Mouse (Mus musculus): Measurements from ENCODE around the gene Nobox. TPM values are rescaled to one million over a fixed set of nuclear protein-coding genes. Genes with fewer than 3 reads are reported as not detected.
A peak's percentile ranks its signal among the peaks of the same experiment; 100 is the strongest.

Nobox gene
- not detected for total RNA-seq (2021)

- no peak for DNase-seq (ENCODE audit: low spot score)
- intact Hi-C loops (cut with DNase I): no loop called here
Measured at GRCm38 (mm10) chr6:43309454-43309853, at the start of gene Nobox. TSS of gene Nobox (minus strand) at chr6:43309554.

GRCm38 (mm10) chr6:43354562-43355241 lies 45.3 kb upstream of the Nobox start:
- intact Hi-C loops (cut with DNase I): no loop called here
- DNase-seq (ENCODE audit: low spot score): no peak

- intact Hi-C loops (cut with DNase I): no loop called here
- no peak for DNase-seq (ENCODE audit: low spot score)
Measured at GRCm38 (mm10) chr6:43353446-43353845, 44.1 kb upstream of the Nobox start.

- intact Hi-C loops (cut with DNase I): no loop called here
- DNase-seq (ENCODE audit: low spot score): no peak
Measured at GRCm38 (mm10) chr6:43349083-43349482, 39.7 kb upstream of the Nobox start.

- intact Hi-C loops (cut with DNase I): no loop called here
- no peak for DNase-seq (ENCODE audit: low spot score)
Measured at GRCm38 (mm10) chr6:43347637-43348036, 38.3 kb upstream of the Nobox start.

GRCm38 (mm10) chr6:43343006-43343405 lies 33.7 kb upstream of the Nobox start:
- DNase-seq (ENCODE audit: low spot score): no peak
- intact Hi-C loops (cut with DNase I): no loop called here

- intact Hi-C loops (cut with DNase I): no loop called here
- no peak for DNase-seq (ENCODE audit: low spot score)
Measured at GRCm38 (mm10) chr6:43342386-43342785, 33.0 kb upstream of the Nobox start.

- intact Hi-C loops (cut with DNase I): no loop called here
- no peak for DNase-seq (ENCODE audit: low spot score)
Measured at GRCm38 (mm10) chr6:43338804-43339203, 29.4 kb upstream of the Nobox start.

- intact Hi-C loops (cut with DNase I): no loop called here
- DNase-seq (ENCODE audit: low spot score): peak; percentile 16
Measured at GRCm38 (mm10) chr6:43337491-43337961, 28.2 kb upstream of the Nobox start.

- no peak for DNase-seq (ENCODE audit: low spot score)
- intact Hi-C loops (cut with DNase I): no loop called here
Measured at GRCm38 (mm10) chr6:43335619-43336234, 26.4 kb upstream of the Nobox start.

- intact Hi-C loops (cut with DNase I): no loop called here
- no peak for DNase-seq (ENCODE audit: low spot score)
Measured at GRCm38 (mm10) chr6:43333479-43333878, 24.1 kb upstream of the Nobox start.

GRCm38 (mm10) chr6:43312961-43313656 lies 3.8 kb upstream of the Nobox start:
- no peak for DNase-seq (ENCODE audit: low spot score)
- intact Hi-C loops (cut with DNase I): no loop called here

- intact Hi-C loops (cut with DNase I): no loop called here
Measured at GRCm38 (mm10) chr6:43312546-43312945, 3.2 kb upstream of the Nobox start.

GRCm38 (mm10) chr6:43310071-43310470 lies 717 bp upstream of the Nobox start:
- no peak for DNase-seq (ENCODE audit: low spot score)

More at GRCm38 (mm10) chr6:43312546-43312945, 3.2 kb upstream of the Nobox start:
- no peak for DNase-seq (ENCODE audit: low spot score)

GRCm38 (mm10) chr6:43297508-43297850 lies 11.9 kb downstream of the Nobox start:
- intact Hi-C loops (cut with DNase I): loop anchor here (1.0 to 2.0 kb wide), 2 partner anchors 43 to 277 kb away; no protein-coding TSS in a partner anchor
- DNase-seq (ENCODE audit: low spot score): no peak

More at GRCm38 (mm10) chr6:43310071-43310470, 717 bp upstream of the Nobox start:
- intact Hi-C loops (cut with DNase I): no loop called here

GRCm38 (mm10) chr6:43296798-43297507 lies 12.4 kb downstream of the Nobox start:
- intact Hi-C loops (cut with DNase I): loop anchor here (1.0 to 2.0 kb wide), 2 partner anchors 43 to 276 kb away; no protein-coding TSS in a partner anchor
- DNase-seq (ENCODE audit: low spot score): no peak

GRCm38 (mm10) chr6:43295908-43296307 lies 13.4 kb downstream of the Nobox start:
- no peak for DNase-seq (ENCODE audit: low spot score)
- intact Hi-C loops (cut with DNase I): loop anchor here (2.0 kb wide), 1 partner anchor 275 kb away; no protein-coding TSS in a partner anchor

- DNase-seq (ENCODE audit: low spot score): no peak
- intact Hi-C loops (cut with DNase I): no loop called here
Measured at GRCm38 (mm10) chr6:43293175-43293574, 16.2 kb downstream of the Nobox start.

GRCm38 (mm10) chr6:43292471-43293076 lies 16.8 kb downstream of the Nobox start:
- DNase-seq (ENCODE audit: low spot score): no peak
- intact Hi-C loops (cut with DNase I): no loop called here

GRCm38 (mm10) chr6:43292041-43292440 lies 17.3 kb downstream of the Nobox start:
- no peak for DNase-seq (ENCODE audit: low spot score)
- intact Hi-C loops (cut with DNase I): no loop called here

Data from heart, postnatal 25 days (tissue).